ENCODE assay signal across 8 mouse cellular contexts in genomic region chr16:40080224-40080623, GRCm38 (mm10).
A peak's percentile ranks its signal among the peaks of the same experiment; 100 is the strongest.
DNase-seq lines count a peak whose midpoint lies in the region; ATAC-seq and TF ChIP-seq lines count a peak whose summit lies in the region.

No protein-coding gene starts in this region.

- H3K4me3 ChIP-seq in forebrain, embryonic 15.5 days: no peak overlapping the region
- no peak overlapping the region for H3K4me3 ChIP-seq in lung, postnatal 0 days (ENCODE audit: low read depth, low read length)

- DNase-seq in cerebellum, adult 8-10 months: peak; percentile 19
- no peak for DNase-seq in cerebellum, adult 11-12 months
- DNase-seq in layer of hippocampus, adult 11-12 months (ENCODE audit: low spot score): peak; percentile 32
- DNase-seq in layer of hippocampus, postnatal 10 days (ENCODE audit: low spot score in 2 of 2): no peak
- DNase-seq in 416B (ENCODE audit: low read depth): peak; percentile 31
- no peak for DNase-seq in lung, postnatal 0 days (ENCODE audit: low spot score)
- no peak for DNase-seq in natural killer cell, adult 2 months (ENCODE audit: low spot score in 2 of 2)

- H3K27ac ChIP-seq in forebrain, embryonic 15.5 days (replicated peaks): no peak overlapping the region
- H3K27ac ChIP-seq in lung, postnatal 0 days (ENCODE audit: low read length): no peak overlapping the region

- H3K9ac ChIP-seq in forebrain, embryonic 15.5 days (replicated peaks): no peak overlapping the region
- H3K9ac ChIP-seq in lung, postnatal 0 days (replicated peaks; ENCODE audit: low read depth): no peak overlapping the region

- no peak for TF ChIP-seq EP300 in lung, postnatal 0 days (IDR thresholded peaks at IDR 0.05)

- no peaks in the 10 kb centered on the region for H3K9me3 ChIP-seq in forebrain, embryonic 15.5 days
- no peaks in the 10 kb centered on the region for H3K9me3 ChIP-seq in lung, postnatal 0 days (ENCODE audit: low read length)

- H3K4me1 ChIP-seq in forebrain, embryonic 15.5 days: no peaks in the 10 kb centered on the region
- no peaks in the 10 kb centered on the region for H3K4me1 ChIP-seq in lung, postnatal 0 days (ENCODE audit: insufficient read depth, low read depth, low read length)

- no peak overlapping the region for H3K4me2 ChIP-seq in forebrain, embryonic 15.5 days (replicated peaks)
- H3K4me2 ChIP-seq in lung, postnatal 0 days (replicated peaks; ENCODE audit: low read depth, low read length): no peak overlapping the region

- 0 out of 2 replicates have a peak, but pooled peaks have one; percentile 16 for ATAC-seq in forebrain, embryonic 15.5 days (replicated peaks)
- no peak for ATAC-seq in lung, postnatal 0 days

- TF ChIP-seq CTCF in lung, postnatal 0 days (IDR thresholded peaks at IDR 0.05): no peak; the same call in 1 of the 2 replicates

- WGBS in forebrain, embryonic 15.5 days: 68% methylated on average over 3 of the region's 3 CpGs
- WGBS in lung, postnatal 0 days: 65% methylated on average over 3 of the region's 3 CpGs

- no peaks in the 10 kb centered on the region for H3K27me3 ChIP-seq in forebrain, embryonic 15.5 days
- H3K27me3 ChIP-seq in lung, postnatal 0 days (replicated peaks; ENCODE audit: insufficient read depth, low read length): no peaks in the 10 kb centered on the region

- H3K36me3 ChIP-seq in forebrain, embryonic 15.5 days: no peaks in the 10 kb centered on the region
- H3K36me3 ChIP-seq in lung, postnatal 0 days (ENCODE audit: insufficient read depth, low read length): no peaks in the 10 kb centered on the region

Comparison
In these comparisons a context has a peak if more than half of its experiments do, and no peak if none do; other contexts are left out.
1. DNase-seq: peak in cerebellum, adult 8-10 months (single experiment), layer of hippocampus, adult 11-12 months (single experiment) and 416B (single experiment); none in cerebellum, adult 11-12 months (single experiment), layer of hippocampus, postnatal 10 days (0 of 2), lung, postnatal 0 days (single experiment) and natural killer cell, adult 2 months (0 of 2).